Mouse (Mus musculus) testis, adult 10 weeks (tissue): ENCODE measurements around the gene Depdc5. TPM values are rescaled to one million over a fixed set of nuclear protein-coding genes. Genes with fewer than 3 reads are reported as not detected.

Experiments used
- polyA plus RNA-seq: library from polyadenylated mRNA; stranded (reverse); fragments of 350-450 nt; fragmentation: Illumina TruSeq; extraction: RNeasy Lipid Tissue Mini Kit (QIAGEN cat#74804); gene quantifications from one replicate; pipeline ENCODE4 v1.2.3, GENCODE M21; 2014; ENCODE audit warnings: low read depth, low replicate concordance

Depdc5 gene
- 45.3 TPM for polyA plus RNA-seq

DNA sequence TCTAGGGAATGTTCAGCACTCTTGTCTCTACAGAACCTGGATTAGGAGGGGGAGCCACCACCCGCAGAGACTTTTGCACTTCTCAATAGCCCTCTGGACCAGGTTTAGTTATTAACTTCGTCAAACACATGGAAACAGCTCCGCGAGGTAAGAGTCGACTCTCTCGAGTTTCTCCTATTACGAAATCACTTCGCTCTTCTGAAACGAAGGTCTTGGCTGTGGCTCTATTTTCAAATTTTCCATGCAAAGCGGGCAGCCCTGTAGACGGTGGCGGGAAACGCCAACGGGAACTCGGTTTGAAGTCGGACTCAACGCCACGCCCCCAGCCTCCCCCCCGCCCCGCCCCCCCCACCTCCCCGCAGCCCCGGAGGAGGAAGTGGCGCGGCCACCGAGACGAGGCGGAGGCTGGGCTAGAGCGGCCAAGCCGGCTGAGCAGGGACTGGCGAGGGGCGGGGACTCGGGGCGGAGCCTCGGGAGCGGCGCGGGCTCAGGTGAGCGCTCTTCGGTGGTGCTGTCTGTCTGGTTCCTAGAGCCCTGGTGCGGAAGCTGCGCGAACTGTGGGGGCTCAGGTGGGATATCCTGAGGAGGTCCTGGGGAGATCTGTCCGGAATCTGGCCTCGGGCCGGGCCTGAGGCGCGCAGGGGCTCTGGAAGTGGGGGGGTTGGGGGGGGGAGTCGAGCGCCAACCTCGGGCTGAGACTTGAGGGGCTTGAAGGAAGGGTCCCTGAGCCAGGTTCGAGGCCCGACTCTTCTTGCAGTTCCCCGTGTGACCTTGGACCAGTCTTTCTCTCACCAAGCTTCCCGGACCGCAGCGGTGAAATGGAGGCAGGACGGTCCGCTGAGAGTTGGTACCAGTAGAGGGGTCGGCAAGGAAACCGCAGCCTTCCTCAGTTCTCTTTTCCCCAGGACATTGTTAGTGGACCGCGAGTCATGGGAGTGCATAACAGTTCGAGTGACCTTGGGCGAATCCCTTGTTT, at the start of gene Depdc5:
TSS of gene Depdc5 (plus strand) at position 449 of the 976 bp plus-strand sequence.

GRCm38 (mm10) chr5:32827009-32827408, 36.5 kb upstream of the Depdc5 start, which contains the start of gene Gm20671:
Gene Gm20671, minus strand, starts transcription at chr5:32827109.

DNA sequence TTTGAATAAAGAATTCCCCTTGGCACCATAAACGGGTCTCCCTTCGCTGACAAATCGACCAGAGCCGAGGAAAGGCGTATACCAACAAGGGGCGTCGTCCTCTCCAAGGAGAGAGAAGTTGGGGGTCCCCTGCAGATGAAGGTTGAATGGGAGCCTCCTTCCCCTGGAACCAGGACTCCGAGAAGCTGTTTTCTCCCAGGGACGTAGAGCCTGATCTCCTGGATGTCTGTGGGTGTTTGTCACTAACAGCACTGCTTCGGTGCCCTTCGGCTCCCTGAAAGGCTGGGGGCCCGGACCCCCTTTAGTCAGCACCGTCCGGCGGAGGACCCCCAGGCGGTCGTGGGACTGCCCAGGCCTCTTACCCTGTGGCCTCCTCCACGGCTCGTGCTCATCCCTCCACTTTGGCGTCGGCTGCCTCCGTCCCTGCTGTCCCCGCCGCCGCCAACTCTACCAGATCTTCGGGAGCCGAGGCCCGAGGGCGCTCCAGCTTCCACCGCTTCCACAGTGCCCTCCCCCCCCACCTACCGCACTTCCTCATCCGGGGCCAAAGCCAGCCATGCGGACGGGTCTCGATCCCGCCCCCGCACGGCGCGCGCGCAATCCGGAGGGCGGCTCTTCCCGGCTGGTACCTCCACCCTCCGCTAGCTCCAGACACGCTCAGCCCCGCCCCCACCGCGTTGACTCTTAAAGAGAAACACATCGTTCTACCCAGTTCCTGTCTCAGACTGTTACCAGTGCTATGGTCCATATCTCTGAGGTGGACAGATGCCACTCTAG, 9.6 kb upstream of the Depdc5 start, which contains the start of gene Prr14l:
TSS of gene Prr14l (minus strand) at position 526 of the 777 bp plus-strand sequence.

GRCm38 (mm10) chr5:33018561-33019425, 155.3 kb downstream of the Depdc5 start, which contains the start of gene Ywhah:
Gene Ywhah, plus strand, starts transcription at chr5:33018816.

Other genes starting within 250 kb of the Depdc5 start
- gene Pisd, start 78.1 kb upstream of the Depdc5 start, polyA plus RNA-seq = 5.6 TPM
- gene Gm20671, start 36.6 kb upstream of the Depdc5 start, polyA plus RNA-seq = not detected
- 13.7 TPM for gene Prr14l, start 9.4 kb upstream of the Depdc5 start, polyA plus RNA-seq
- 104 TPM for gene Ywhah, start 155.1 kb downstream of the Depdc5 start, polyA plus RNA-seq
- 0.13 TPM for gene Slc5a1, start 240.5 kb downstream of the Depdc5 start, polyA plus RNA-seq